Mouse (Mus musculus) stomach, postnatal 0 days (tissue): ENCODE measurements around the gene Trim72. TPM values are rescaled to one million over a fixed set of nuclear protein-coding genes. Genes with fewer than 3 reads are reported as not detected.
"Not testable (repeated sequence)": the region's sequence is repeated elsewhere in the genome, so short reads cannot be mapped to it uniquely, and the experiment has no call there.

Experiments
- ATAC-seq: fragments of 200-750 bp; cut with Nextera tagmentation; 2 replicates; pipeline ENCODE4 v1.8.0; 2017; ENCODE audit not compliant: low FRiP score, low TSS enrichment
- DNase-seq: peaks from one replicate; pipeline ENCODE4 v3.0.0-alpha.2; 2016; ENCODE audit warnings: low spot score
- H3K27ac ChIP-seq: fragments of 300-500 bp; sonication (generic); replicated peaks from 2 replicates; pipeline ENCODE4 v1.5.1; 2014; ENCODE audit warnings: mild to moderate bottlenecking, control low read depth
- H3K27me3 ChIP-seq: fragments of 300-500 bp; sonication (generic); 2 replicates; pipeline ENCODE4 v1.6.1; 2014; ENCODE audit warnings: low read length; ENCODE audit not compliant: control insufficient read depth, insufficient read depth
- H3K36me3 ChIP-seq: fragments of 300-500 bp; sonication (generic); 2 replicates; pipeline ENCODE4 v1.6.1; 2014; ENCODE audit warnings: low read length, mixed read lengths; ENCODE audit not compliant: control insufficient read depth, insufficient read depth
- H3K4me1 ChIP-seq: fragments of 300-500 bp; sonication (generic); replicated peaks from 2 replicates; pipeline ENCODE4 v1.6.1; 2014; ENCODE audit warnings: antibody characterized with exemption; ENCODE audit not compliant: control insufficient read depth, insufficient read depth
- H3K4me2 ChIP-seq: fragments of 300-500 bp; sonication (generic); replicated peaks from 2 replicates; pipeline ENCODE4 v1.6.1; 2014; ENCODE audit warnings: low read depth, mild to moderate bottlenecking, control low read depth, moderate library complexity
- H3K4me3 ChIP-seq: fragments of 300-500 bp; sonication (generic); 2 replicates; pipeline ENCODE4 v1.5.1; 2014; ENCODE audit warnings: low read depth, low read length, control low read depth
- H3K9ac ChIP-seq: fragments of 300-500 bp; sonication (generic); 2 replicates; pipeline ENCODE4 v1.6.1; 2014; ENCODE audit warnings: mild to moderate bottlenecking, low read length, control low read depth, mixed read lengths
- H3K9me3 ChIP-seq: fragments of 300-500 bp; sonication (generic); 2 replicates; pipeline ENCODE4 v1.6.1; 2016; ENCODE audit warnings: low read length; ENCODE audit not compliant: control insufficient read depth
- CTCF ChIP-seq: IDR thresholded peaks from 2 replicates; pipeline ENCODE4 v1.5.1; 2016; ENCODE audit warnings: antibody characterized with exemption, low read depth, mild to moderate bottlenecking, moderate library complexity
- EP300 ChIP-seq: optimal IDR thresholded peaks from 2 replicates; pipeline ENCODE3; 2016; ENCODE audit warnings: antibody characterized with exemption
- WGBS: fragments of 180-500 bp; shearing (Covaris S2); extraction: QIAGEN DNeasy Blood & Tissue Kit; methylation state at CpG from one replicate; pipeline ENCODE4 v1.1.7; 2014; 5-methylcytosine and 5-hydroxymethylcytosine counted together
- polyA plus RNA-seq: library from polyadenylated mRNA; unstranded; fragments of >200 nt; fragmentation: Nextera tagmentation; extraction: Ambion mirVana; gene quantifications from 2 replicates; pipeline ENCODE4 v1.2.1, GENCODE M21; 2015

The Trim72 gene
- polyA plus RNA-seq, 1 experiment from 2014 or later = 0.38 TPM

GRCm38 (mm10) chr7:128013116-128013515 is 9.4 kb downstream of the Trim72 start:
- WGBS = 90% methylated on average over 13 of the region's 13 CpGs
- Histone ChIP-seq H3K4me1 (no peaks in the 10 kb centered on the region), H3K4me2 (no peak overlapping the region), H3K27ac (no peak overlapping the region), H3K9me3 (no peaks in the 10 kb centered on the region), H3K27me3 (no peaks in the 10 kb centered on the region), H3K4me3 (no peak overlapping the region), H3K36me3 (no peaks in the 10 kb centered on the region), H3K9ac (no peak overlapping the region)
- ATAC-seq (no peak), DNase-seq (no peak)
- TF ChIP-seq CTCF (no peak), EP300 (no peak)

GRCm38 (mm10) chr7:128016134-128016533 is 12.4 kb downstream of the Trim72 start:
- H3K4me3 ChIP-seq, H3K27ac ChIP-seq, H3K4me2 ChIP-seq, H3K9ac ChIP-seq, DNase-seq, H3K36me3 ChIP-seq, H3K9me3 ChIP-seq, H3K4me1 ChIP-seq, ATAC-seq, H3K27me3 ChIP-seq: not testable (repeated sequence)
- whole genome bisulfite sequencing = 47% methylated on average over 5 of the region's 5 CpGs

GRCm38 (mm10) chr7:128016650-128017049 is 12.9 kb downstream of the Trim72 start:
- DNase-seq (no peak), ATAC-seq (no peak)
- H3K4me2 ChIP-seq = no peak overlapping the region
- no peaks in the 10 kb centered on the region for H3K27me3 ChIP-seq
- H3K9ac ChIP-seq = no peak overlapping the region
- no peaks in the 10 kb centered on the region for H3K9me3 ChIP-seq
- H3K4me3 ChIP-seq = no peak overlapping the region
- TF ChIP-seq CTCF (no peak), EP300 (no peak)
- no peaks in the 10 kb centered on the region for H3K4me1 ChIP-seq
- no peak overlapping the region for H3K27ac ChIP-seq
- no peaks in the 10 kb centered on the region for H3K36me3 ChIP-seq
- 61% methylated on average over 6 of the region's 6 CpGs for WGBS

- Histone ChIP-seq H3K4me2 (no peak overlapping the region), H3K36me3 (no peaks in the 10 kb centered on the region), H3K4me3 (no peak overlapping the region), H3K4me1 (no peaks in the 10 kb centered on the region), H3K9me3 (no peaks in the 10 kb centered on the region), H3K27me3 (no peaks in the 10 kb centered on the region), H3K9ac (no peak overlapping the region), H3K27ac (no peak overlapping the region)
- WGBS = 85% methylated on average over 3 of the region's 3 CpGs
- no peak for TF ChIP-seq EP300
- TF ChIP-seq CTCF = no peak
- DNase-seq = no peak
- ATAC-seq = no peak
Observed at GRCm38 (mm10) chr7:128018275-128018674, 14.5 kb downstream of the Trim72 start.

GRCm38 (mm10) chr7:128019187-128019586 is 15.4 kb downstream of the Trim72 start:
- Histone ChIP-seq H3K27me3 (no peaks in the 10 kb centered on the region), H3K4me1 (no peaks in the 10 kb centered on the region), H3K27ac (no peak overlapping the region), H3K9ac (no peak overlapping the region), H3K36me3 (no peaks in the 10 kb centered on the region), H3K4me3 (no peak overlapping the region), H3K4me2 (no peak overlapping the region), H3K9me3 (no peaks in the 10 kb centered on the region)
- DNase-seq (no peak), ATAC-seq (peak; percentile 73; the same call in 1 of the 2 replicates)
- WGBS = 56% methylated on average over 2 of the region's 2 CpGs
- TF ChIP-seq EP300 (no peak), CTCF (no peak)

- WGBS = 62% methylated on average over 8 of the region's 8 CpGs
- no peak for TF ChIP-seq EP300
- peak; percentile 60 for TF ChIP-seq CTCF
Observed at GRCm38 (mm10) chr7:128022974-128023373, 19.2 kb downstream of the Trim72 start.

More at GRCm38 (mm10) chr7:128022974-128023373, 19.2 kb downstream of the Trim72 start:
- H3K9me3 ChIP-seq = no peaks in the 10 kb centered on the region
- no peak overlapping the region for H3K4me2 ChIP-seq
- H3K4me3 ChIP-seq = no peak overlapping the region
- ATAC-seq = no peak
- no peak overlapping the region for H3K27ac ChIP-seq
- no peak overlapping the region for H3K9ac ChIP-seq
- no peak for DNase-seq
- no peaks in the 10 kb centered on the region for H3K27me3 ChIP-seq
- H3K36me3 ChIP-seq = no peaks in the 10 kb centered on the region
- no peaks in the 10 kb centered on the region for H3K4me1 ChIP-seq
